Mouse (Mus musculus) olfactory bulb, adult 2 months (tissue): ENCODE data around the gene Vps13a.

ENCODE experiments used
- CTCF ChIP-seq: fragments of 200-500 bp; IDR thresholded peaks from 2 replicates; pipeline ENCODE4 v1.5.1; 2012; ENCODE audit warnings: low read depth, mild to moderate bottlenecking, low read length, moderate library complexity; ENCODE audit not compliant: insufficient read depth
- POLR2A ChIP-seq: fragments of 200-500 bp; IDR thresholded peaks from 2 replicates; pipeline ENCODE4 v1.6.1; 2012; ENCODE audit warnings: mild to moderate bottlenecking, low read depth, low read length, moderate library complexity; ENCODE audit not compliant: insufficient read depth

DNA sequence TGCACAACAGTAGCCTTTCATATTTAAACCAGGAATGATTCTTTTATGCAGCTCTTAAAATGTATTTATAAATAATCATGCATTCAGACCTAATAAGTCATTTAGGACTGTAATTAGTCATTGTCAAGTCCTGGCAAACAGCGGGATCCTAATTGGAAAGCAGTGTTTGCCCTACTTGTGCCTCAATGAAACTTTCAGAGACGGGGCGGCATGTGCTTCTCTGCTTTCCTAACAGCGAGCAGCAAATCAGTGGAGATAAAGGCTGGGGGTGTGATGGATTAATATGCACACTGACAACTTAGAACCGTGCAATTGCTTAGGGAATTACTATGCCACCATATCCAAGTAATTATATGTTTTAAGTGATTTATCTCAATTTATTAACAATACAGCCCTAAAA lies 44.5 kb upstream of the Vps13a start:
- no peak for TF ChIP-seq CTCF
- no peak for TF ChIP-seq POLR2A
